ENCODE assay signal across 8 mouse cellular contexts in the genomic region with DNA sequence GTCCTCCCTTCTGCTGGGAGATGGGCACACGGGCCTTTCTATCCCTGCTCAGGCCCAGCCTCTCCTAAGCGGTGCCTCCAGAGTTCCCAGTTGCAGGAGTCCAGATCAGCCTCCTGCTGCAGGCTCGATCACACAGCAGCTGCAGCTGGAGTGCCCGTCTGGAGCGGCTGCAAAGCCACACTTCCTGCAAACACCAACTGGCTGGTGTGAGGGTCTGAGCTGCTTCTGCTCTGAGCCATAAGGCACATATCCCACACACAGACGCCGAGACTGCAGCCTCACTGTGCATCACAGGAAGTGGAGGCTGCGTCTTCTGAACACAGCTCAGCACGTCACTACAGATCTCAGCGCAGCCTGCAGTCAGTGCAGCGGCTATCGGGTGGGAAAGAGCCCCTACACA. TPM values are rescaled to one million over a fixed set of nuclear protein-coding genes. Genes with fewer than 3 reads are reported as not detected.
DNase-seq lines count a peak whose midpoint lies in the region; ATAC-seq and TF ChIP-seq lines count a peak whose summit lies in the region.

No protein-coding gene starts in this region.

- H3K4me2 ChIP-seq in kidney, embryonic 16.5 days (replicated peaks; ENCODE audit: low read depth, low read length), result no peak overlapping the region
- peak overlapping the region; percentile 10; the same call in 1 of the 2 replicates for H3K4me2 ChIP-seq in heart, postnatal 0 days (ENCODE audit: low read depth, low read length)
- peak overlapping the region; percentile 25; the same call in 1 of the 2 replicates for H3K4me2 ChIP-seq in limb, embryonic 13.5 days (replicated peaks)

- no peak overlapping the region for H3K9ac ChIP-seq in kidney, embryonic 16.5 days (replicated peaks; ENCODE audit: low read length)
- no peak overlapping the region for H3K9ac ChIP-seq in heart, postnatal 0 days (replicated peaks; ENCODE audit: low read depth, low read length)
- 0 out of 2 replicates have a peak overlapping the region, but pooled peaks have one; percentile 43 for H3K9ac ChIP-seq in limb, embryonic 13.5 days

- peaks cover 41% of the 10 kb centered on the region for H3K4me1 ChIP-seq in kidney, embryonic 16.5 days (ENCODE audit: insufficient read depth, low read length)
- H3K4me1 ChIP-seq in bone marrow, adult 2 months (ENCODE audit: control insufficient read depth, insufficient read depth, low read length), result peaks cover 17% of the 10 kb centered on the region
- peaks cover 41% of the 10 kb centered on the region for H3K4me1 ChIP-seq in heart, postnatal 0 days (ENCODE audit: control insufficient read depth, insufficient read depth)
- H3K4me1 ChIP-seq in limb, embryonic 13.5 days, result peaks cover 72% of the 10 kb centered on the region

- TF ChIP-seq CTCF in bone marrow, adult 2 months (IDR thresholded peaks at IDR 0.05; ENCODE audit: control insufficient read depth, insufficient read depth, low read length), result no peak
- TF ChIP-seq CTCF in heart, postnatal 0 days (IDR thresholded peaks at IDR 0.05; ENCODE audit: low read depth), result no peak; the same call in 1 of the 2 replicates

- no peak for TF ChIP-seq POLR2A in bone marrow, adult 2 months (IDR thresholded peaks at IDR 0.05; ENCODE audit: borderline replicate concordance, control insufficient read depth, low read depth, low read length)

- DNase-seq in kidney, postnatal 25 days, result no peak
- peak; percentile 36 for DNase-seq in heart, postnatal 0 days (ENCODE audit: low spot score)
- peak; percentile 60 for DNase-seq in right cerebral cortex, postnatal 14 days
- DNase-seq in adrenal gland, adult (ENCODE audit: inconsistent age in 2 of 2, low spot score in 1 of 2), result no peak
- no peak for DNase-seq in adrenal gland, postnatal 25 days

- no peak overlapping the region for H3K4me3 ChIP-seq in kidney, embryonic 16.5 days (ENCODE audit: low read length)
- H3K4me3 ChIP-seq in bone marrow, adult 2 months (replicated peaks; ENCODE audit: control insufficient read depth, low read depth, low read length), result no peak overlapping the region
- H3K4me3 ChIP-seq in heart, postnatal 0 days (ENCODE audit: low read depth, low read length), result no peak overlapping the region
- H3K4me3 ChIP-seq in limb, embryonic 13.5 days, result no peak overlapping the region

- no peak for ATAC-seq in kidney, embryonic 16.5 days (ENCODE audit: low FRiP score, low TSS enrichment)
- ATAC-seq in heart, postnatal 0 days (ENCODE audit: insufficient read depth, low read depth), result no peak
- no peak for ATAC-seq in limb, embryonic 13.5 days (ENCODE audit: low FRiP score, low read depth)

- WGBS in kidney, embryonic 16.5 days, result 47% methylated on average over 12 of the region's 12 CpGs
- WGBS in bone marrow, adult 2 months, result 8% methylated on average over 12 of the region's 12 CpGs
- WGBS in heart, postnatal 0 days, result 42% methylated on average over 12 of the region's 12 CpGs
- 32% methylated on average over 12 of the region's 12 CpGs for WGBS in limb, embryonic 13.5 days

- no peaks in the 10 kb centered on the region for H3K36me3 ChIP-seq in kidney, embryonic 16.5 days (ENCODE audit: insufficient read depth, low read length)
- no peaks in the 10 kb centered on the region for H3K36me3 ChIP-seq in heart, postnatal 0 days (replicated peaks; ENCODE audit: control insufficient read depth, insufficient read depth, low read length)
- H3K36me3 ChIP-seq in limb, embryonic 13.5 days, result no peaks in the 10 kb centered on the region

- peaks cover 8% of the 10 kb centered on the region; the same call in 1 of the 2 replicates for H3K27me3 ChIP-seq in kidney, embryonic 16.5 days (ENCODE audit: insufficient read depth, low read length)
- H3K27me3 ChIP-seq in heart, postnatal 0 days (ENCODE audit: control insufficient read depth, insufficient read depth, low read length), result 0 out of 2 replicates have a peak, but pooled peaks cover 15% of the 10 kb centered on the region
- H3K27me3 ChIP-seq in limb, embryonic 13.5 days, result peaks cover 5% of the 10 kb centered on the region; the same call in 1 of the 2 replicates

- no peak for TF ChIP-seq EP300 in heart, postnatal 0 days (IDR thresholded peaks at IDR 0.05; ENCODE audit: low read depth)

- H3K9me3 ChIP-seq in kidney, embryonic 16.5 days (ENCODE audit: low read length), result no peaks in the 10 kb centered on the region
- H3K9me3 ChIP-seq in heart, postnatal 0 days (replicated peaks; ENCODE audit: control insufficient read depth, low read length), result no peaks in the 10 kb centered on the region
- no peaks in the 10 kb centered on the region for H3K9me3 ChIP-seq in limb, embryonic 13.5 days

- peak overlapping the region; percentile 61 for H3K27ac ChIP-seq in kidney, embryonic 16.5 days (ENCODE audit: low read length)
- H3K27ac ChIP-seq in bone marrow, adult 2 months (ENCODE audit: control insufficient read depth, insufficient read depth, low read depth, low read length, poor library complexity), result peak overlapping the region; percentile 2; the same call in 1 of the 2 replicates
- peak overlapping the region; percentile 82 for H3K27ac ChIP-seq in heart, postnatal 0 days (ENCODE audit: low read depth)
- peak overlapping the region; percentile 67; the same call in 1 of the 2 replicates for H3K27ac ChIP-seq in limb, embryonic 13.5 days

RNA-seq across cellular contexts. Expression of a gene that starts 32.1 kb away (rescaled TPM):
- polyA plus RNA-seq in kidney, embryonic 16.5 days (2015; fragmentation: Nextera tagmentation; extraction: Ambion mirVana), result 3.5 and 4.5 TPM in 2 replicates
- polyA plus RNA-seq in bone marrow, adult 2 months (2011; ENCODE audit: insufficient read depth, insufficient read length, low replicate concordance, missing spikeins), result 16.3 and 58.8 TPM in 2 replicates
- 1.1 and 3.6 TPM in 2 replicates for total RNA-seq in heart, postnatal 0 days (2014; rRNA removed; ENCODE audit: low replicate concordance)
- polyA plus RNA-seq in heart, postnatal 0 days (2015; fragmentation: Nextera tagmentation; extraction: Ambion mirVana), result 4.3 and 4.4 TPM in 2 replicates
- polyA plus RNA-seq in limb, embryonic 13.5 days (2015; fragmentation: Nextera tagmentation; extraction: Ambion mirVana), result 4.3 and 4.8 TPM in 2 replicates
- total RNA-seq in adrenal gland, postnatal 25 days (2021), result 12.2 and 14.1 TPM in 2 replicates

RNA-seq across cellular contexts. Expression of a gene that starts 44.3 kb away (rescaled TPM):
- 0.15 and 0.19 TPM in 2 replicates for polyA plus RNA-seq in kidney, embryonic 16.5 days (2015; fragmentation: Nextera tagmentation; extraction: Ambion mirVana)
- polyA plus RNA-seq in bone marrow, adult 2 months (2011; ENCODE audit: insufficient read depth, insufficient read length, low replicate concordance, missing spikeins), result not detected in 2 replicates
- total RNA-seq in heart, postnatal 0 days (2014; rRNA removed; ENCODE audit: low replicate concordance), result not detected in 2 replicates
- polyA plus RNA-seq in heart, postnatal 0 days (2015; fragmentation: Nextera tagmentation; extraction: Ambion mirVana), result not detected in 2 replicates
- not detected in 2 replicates for polyA plus RNA-seq in limb, embryonic 13.5 days (2015; fragmentation: Nextera tagmentation; extraction: Ambion mirVana)
- total RNA-seq in adrenal gland, postnatal 25 days (2021), result not detected in 2 replicates

RNA-seq across cellular contexts. Expression of a gene that starts 55.4 kb away (rescaled TPM):
- 56.7 and 60.1 TPM in 2 replicates for polyA plus RNA-seq in kidney, embryonic 16.5 days (2015; fragmentation: Nextera tagmentation; extraction: Ambion mirVana)
- 14.0 and 36.5 TPM in 2 replicates for polyA plus RNA-seq in bone marrow, adult 2 months (2011; ENCODE audit: insufficient read depth, insufficient read length, low replicate concordance, missing spikeins)
- 3.1 and 5.2 TPM in 2 replicates for total RNA-seq in heart, postnatal 0 days (2014; rRNA removed; ENCODE audit: low replicate concordance)
- polyA plus RNA-seq in heart, postnatal 0 days (2015; fragmentation: Nextera tagmentation; extraction: Ambion mirVana), result 68.8 and 70.9 TPM in 2 replicates
- 49.6 and 55.6 TPM in 2 replicates for polyA plus RNA-seq in limb, embryonic 13.5 days (2015; fragmentation: Nextera tagmentation; extraction: Ambion mirVana)
- 57.9 and 63.3 TPM in 2 replicates for total RNA-seq in adrenal gland, postnatal 25 days (2021)

RNA-seq across cellular contexts. Expression of a gene that starts 55.6 kb away (rescaled TPM):
- polyA plus RNA-seq in kidney, embryonic 16.5 days (2015; fragmentation: Nextera tagmentation; extraction: Ambion mirVana), result 17.4 and 18.2 TPM in 2 replicates
- 18.7 and 40.6 TPM in 2 replicates for polyA plus RNA-seq in bone marrow, adult 2 months (2011; ENCODE audit: insufficient read depth, insufficient read length, low replicate concordance, missing spikeins)
- 11.6 and 16.1 TPM in 2 replicates for total RNA-seq in heart, postnatal 0 days (2014; rRNA removed; ENCODE audit: low replicate concordance)
- 5.7 and 7.2 TPM in 2 replicates for polyA plus RNA-seq in heart, postnatal 0 days (2015; fragmentation: Nextera tagmentation; extraction: Ambion mirVana)
- 9.0 and 9.7 TPM in 2 replicates for polyA plus RNA-seq in limb, embryonic 13.5 days (2015; fragmentation: Nextera tagmentation; extraction: Ambion mirVana)
- total RNA-seq in adrenal gland, postnatal 25 days (2021), result 6.2 and 7.3 TPM in 2 replicates

Comparison
In these comparisons a context has a peak if more than half of its experiments do, and no peak if none do; other contexts are left out.
1. H3K27ac ChIP-seq: peak in every context shown above with its lines; median percentile 82 in heart, postnatal 0 days; 67 in limb, embryonic 13.5 days; 61 in kidney, embryonic 16.5 days; 2 in bone marrow, adult 2 months.
2. DNase-seq: peak in heart, postnatal 0 days (single experiment) and right cerebral cortex, postnatal 14 days (single experiment); none in kidney, postnatal 25 days (0 of 2), adrenal gland, adult (0 of 2) and adrenal gland, postnatal 25 days (single experiment).